In genomic region chr11:67549762-67550488, GRCm38 (mm10) we compare ENCODE assay signal across 11 mouse cellular contexts.
DNase-seq lines count a peak whose midpoint lies in the region; ATAC-seq and TF ChIP-seq lines count a peak whose summit lies in the region.
"Had no signal": no experiment of that assay in that cellular context is flagged by ENCODE, and none has a peak within 500 bp of the region (broad histone marks: within the 10 kb centered on the region; RNA-seq: fewer than 3 reads in every experiment).

No protein-coding gene starts in this region.

- TF ChIP-seq CTCF in CH12.LX (conservative IDR thresholded peaks at IDR 0.05 in 1 of 2, IDR thresholded peaks at IDR 0.05 in 1 of 2; ENCODE audit: low read depth in 2 of 2, low read length in 2 of 2): no peak

- no peaks in the 10 kb centered on the region for H3K9me3 ChIP-seq in heart, embryonic 12.5 days (replicated peaks)
- no peaks in the 10 kb centered on the region for H3K9me3 ChIP-seq in heart, embryonic 11.5 days (replicated peaks; ENCODE audit: control insufficient read depth, low read length)
- no peaks in the 10 kb centered on the region for H3K9me3 ChIP-seq in CH12.LX (replicated peaks; ENCODE audit: low read length)
- H3K9me3 ChIP-seq in intestine, embryonic 15.5 days: no peaks in the 10 kb centered on the region
- H3K9me3 ChIP-seq: limb, embryonic 13.5 days; lung, embryonic 15.5 days had no signal

- no peak for ATAC-seq in heart, embryonic 12.5 days (ENCODE audit: insufficient number of reproducible peaks, low FRiP score)
- ATAC-seq in heart, embryonic 11.5 days (replicated peaks; ENCODE audit: insufficient number of reproducible peaks, low FRiP score, low TSS enrichment): no peak
- ATAC-seq in intestine, embryonic 15.5 days: peak; percentile 63

- in situ Hi-C loops in CH12.LX (cut with MboI; ENCODE audit: low pct_ligation_motif_present, low pct_unique_long_range_greater_than_20kb, low sequenced_read_pairs): no loop called here

- H3K79me2 ChIP-seq in CH12.LX (replicated peaks; ENCODE audit: control insufficient read depth, extremely low read depth, insufficient read depth, poor library complexity, severe bottlenecking): no peaks in the 10 kb centered on the region

- H3K9ac ChIP-seq in heart, embryonic 12.5 days: no peak overlapping the region; the same call in 1 of the 2 replicates
- H3K9ac ChIP-seq in heart, embryonic 11.5 days (ENCODE audit: low read depth, low read length): no peak overlapping the region
- no peak overlapping the region for H3K9ac ChIP-seq in CH12.LX (ENCODE audit: insufficient read depth, low read depth)
- H3K9ac ChIP-seq in intestine, embryonic 15.5 days: no peak overlapping the region
- H3K9ac ChIP-seq: limb, embryonic 13.5 days; lung, embryonic 15.5 days had no signal

- peak overlapping the region; percentile 3; the same call in 1 of the 2 replicates for H3K27ac ChIP-seq in heart, embryonic 12.5 days (ENCODE audit: poor library complexity, severe bottlenecking)
- H3K27ac ChIP-seq in heart, embryonic 11.5 days (ENCODE audit: low read depth, low read length): no peak overlapping the region
- H3K27ac ChIP-seq in CH12.LX (ENCODE audit: insufficient read depth, low read depth): no peak overlapping the region
- peak overlapping the region; percentile 57; the same call in 1 of the 2 replicates for H3K27ac ChIP-seq in intestine, embryonic 15.5 days
- H3K27ac ChIP-seq: limb, embryonic 13.5 days; lung, embryonic 15.5 days had no signal

- peak; percentile 12 for DNase-seq in kidney, postnatal 14 days
- no peak for DNase-seq in kidney, adult 8-10 months
- no peak for DNase-seq in CH12.LX (ENCODE audit: extremely low read depth)
- no peak for DNase-seq in cerebellum, postnatal 25 days
- DNase-seq: embryo, embryonic 11 days; layer of hippocampus, postnatal 36 days had no signal

- H3K4me2 ChIP-seq in heart, embryonic 12.5 days: peak overlapping the region; percentile 34
- no peak overlapping the region for H3K4me2 ChIP-seq in heart, embryonic 11.5 days
- H3K4me2 ChIP-seq in CH12.LX (ENCODE audit: insufficient read depth, low read depth, poor library complexity, severe bottlenecking): no peak overlapping the region
- H3K4me2 ChIP-seq in intestine, embryonic 15.5 days (replicated peaks): no peak overlapping the region
- H3K4me2 ChIP-seq: limb, embryonic 13.5 days; lung, embryonic 15.5 days had no signal

- no peak for TF ChIP-seq RAD21 in CH12.LX (IDR thresholded peaks at IDR 0.05; ENCODE audit: low read depth, low read length)

- H3K4me3 ChIP-seq in heart, embryonic 12.5 days: no peak overlapping the region
- H3K4me3 ChIP-seq in heart, embryonic 11.5 days (ENCODE audit: low read depth, low read length): no peak overlapping the region
- no peak overlapping the region for H3K4me3 ChIP-seq in CH12.LX (replicated peaks in 1 of 3; ENCODE audit: low read depth in 2 of 3, low read length in 2 of 3, poor library complexity in 1 of 3)
- H3K4me3 ChIP-seq in intestine, embryonic 15.5 days (replicated peaks): no peak overlapping the region
- H3K4me3 ChIP-seq: limb, embryonic 13.5 days; lung, embryonic 15.5 days had no signal

- no peaks in the 10 kb centered on the region for H3K36me3 ChIP-seq in heart, embryonic 12.5 days
- H3K36me3 ChIP-seq in heart, embryonic 11.5 days (ENCODE audit: control insufficient read depth, insufficient read depth, low read length): no peaks in the 10 kb centered on the region
- H3K36me3 ChIP-seq in CH12.LX (replicated peaks in 1 of 2; ENCODE audit: control insufficient read depth in 1 of 2, insufficient read depth in 1 of 2, low read length in 1 of 2): no peaks in the 10 kb centered on the region
- H3K36me3 ChIP-seq in intestine, embryonic 15.5 days: no peaks in the 10 kb centered on the region
- H3K36me3 ChIP-seq: limb, embryonic 13.5 days; lung, embryonic 15.5 days had no signal

- no peaks in the 10 kb centered on the region for H3K27me3 ChIP-seq in heart, embryonic 12.5 days (replicated peaks)
- no peaks in the 10 kb centered on the region for H3K27me3 ChIP-seq in heart, embryonic 11.5 days (ENCODE audit: control insufficient read depth, insufficient read depth, low read length)
- H3K27me3 ChIP-seq in CH12.LX (replicated peaks): no peaks in the 10 kb centered on the region
- no peaks in the 10 kb centered on the region for H3K27me3 ChIP-seq in intestine, embryonic 15.5 days (replicated peaks)
- H3K27me3 ChIP-seq: limb, embryonic 13.5 days; lung, embryonic 15.5 days had no signal

- no peak for TF ChIP-seq EP300 in CH12.LX (IDR thresholded peaks at IDR 0.05; ENCODE audit: low read length)

- 31% methylated on average over 13 of the region's 13 CpGs for WGBS in heart, embryonic 12.5 days
- 39% methylated on average over 13 of the region's 13 CpGs for WGBS in heart, embryonic 11.5 days (ENCODE audit: insufficient replicate concordance)
- 47% methylated on average over 13 of the region's 13 CpGs for WGBS in intestine, embryonic 15.5 days

- peaks cover 37% of the 10 kb centered on the region for H3K4me1 ChIP-seq in heart, embryonic 12.5 days (replicated peaks)
- peaks cover 24% of the 10 kb centered on the region for H3K4me1 ChIP-seq in heart, embryonic 11.5 days (ENCODE audit: control insufficient read depth, insufficient read depth, low read length)
- H3K4me1 ChIP-seq in CH12.LX (ENCODE audit: control insufficient read depth in 1 of 2, insufficient read depth in 2 of 2): peaks cover 30 to 65% of the 10 kb centered on the region in 2 experiments
- peaks cover 8% of the 10 kb centered on the region for H3K4me1 ChIP-seq in intestine, embryonic 15.5 days (replicated peaks)

- dilution Hi-C loops in CH12.LX (cut with MboI; ENCODE audit: extremely low pct_ligation_motif_present, extremely low pct_unique_long_range_greater_than_20kb, low sequenced_read_pairs): no loop called here

- no peak for TF ChIP-seq POLR2A in CH12.LX (IDR thresholded peaks at IDR 0.05; ENCODE audit: low read depth, low read length)

TF ChIP-seq in CH12.LX, 34 proteins besides CTCF, POLR2A, EP300 and RAD21:
- TF ChIP-seq BHLHE40 (IDR thresholded peaks at IDR 0.05; ENCODE audit: low read depth, low read length): peak; percentile 63
- no peak for TF ChIP-seq MAX (IDR thresholded peaks at IDR 0.05; ENCODE audit: low read length)

Comparison
In these comparisons a context has a peak if more than half of its experiments do, and no peak if none do; other contexts are left out.
1. H3K27ac ChIP-seq: peak in heart, embryonic 12.5 days (single experiment) and intestine, embryonic 15.5 days (single experiment); none in heart, embryonic 11.5 days (single experiment) and CH12.LX (single experiment).